Mouse (Mus musculus) left cerebral cortex, postnatal 25 days (tissue): Measurements from ENCODE around the gene Dlk1. TPM values are rescaled to one million over a fixed set of nuclear protein-coding genes. Genes with fewer than 3 reads are reported as not detected.
A peak's percentile ranks its signal among the peaks of the same experiment; 100 is the strongest.

Experiments used
- DNase-seq, 2 experiments: peaks; one replicate each; pipeline ENCODE4 v3.0.0; 2022; ENCODE audit warnings: low spot score in 2 of 2, mixed read lengths in 1 of 2
- intact Hi-C: fragments of 180-260 bp; cut with DNase I; formaldehyde crosslinking; loops from one replicate; pipeline ENCODE4 v1.15.1; 2025
- total RNA-seq, 2 experiments: library from RNA; stranded (reverse); gene quantifications; 2 replicates each; pipeline ENCODE4 v1.2.3; 2021

The Dlk1 gene
- total RNA-seq, 2 experiments from 2014 or later, result 5.7 to 13.4 TPM

- intact Hi-C loops, result loop anchor here (2.0 to 10.0 kb wide), 5 partner anchors 105 to 960 kb away; no protein-coding TSS in a partner anchor
- DNase-seq, result peak; percentile 69 to 76
Observed at GRCm38 (mm10) chr12:109437559-109438350, 14.9 kb upstream of the Dlk1 start.

GRCm38 (mm10) chr12:109438383-109438782 lies 14.2 kb upstream of the Dlk1 start:
- intact Hi-C loops, result loop anchor here (5.0 to 10.0 kb wide), 4 partner anchors 169 to 959 kb away; no protein-coding TSS in a partner anchor
- no peak for DNase-seq

GRCm38 (mm10) chr12:109439974-109440373 lies 12.6 kb upstream of the Dlk1 start:
- intact Hi-C loops, result loop anchor here (5.0 to 10.0 kb wide), 5 partner anchors 167 to 957 kb away; no protein-coding TSS in a partner anchor
- DNase-seq, result no peak

GRCm38 (mm10) chr12:109441366-109441765 lies 11.3 kb upstream of the Dlk1 start:
- peak; percentile 59 to 77 for DNase-seq
- intact Hi-C loops, result loop anchor here (10.0 kb wide), 1 partner anchor 603 kb away; no protein-coding TSS in a partner anchor

- no peak for DNase-seq
- intact Hi-C loops, result loop anchor here (10.0 kb wide), 1 partner anchor 603 kb away; no protein-coding TSS in a partner anchor
Observed at GRCm38 (mm10) chr12:109442115-109442514, 10.5 kb upstream of the Dlk1 start.

- intact Hi-C loops, result loop anchor here (10.0 kb wide), 1 partner anchor 602 kb away; no protein-coding TSS in a partner anchor
- peak in 1 of 2 experiments; percentile 48 for DNase-seq
Observed at GRCm38 (mm10) chr12:109443276-109443675, 9.3 kb upstream of the Dlk1 start.

GRCm38 (mm10) chr12:109444999-109445398 lies 7.6 kb upstream of the Dlk1 start:
- intact Hi-C loops, result loop anchor here (5.0 to 10.0 kb wide), 2 partner anchors 82 to 600 kb away; no protein-coding TSS in a partner anchor

GRCm38 (mm10) chr12:109445499-109446235 lies 7.0 kb upstream of the Dlk1 start:
- peak; percentile 18 to 24 for DNase-seq
- intact Hi-C loops, result loop anchor here (5.0 to 10.0 kb wide), 2 partner anchors 82 to 599 kb away; no protein-coding TSS in a partner anchor

More at GRCm38 (mm10) chr12:109444999-109445398, 7.6 kb upstream of the Dlk1 start:
- no peak for DNase-seq

- peak in 1 of 2 experiments; percentile 10 for DNase-seq
- intact Hi-C loops, result loop anchor here (5.0 to 10.0 kb wide), 2 partner anchors 81 to 598 kb away; no protein-coding TSS in a partner anchor
Observed at GRCm38 (mm10) chr12:109446236-109446941, 6.2 kb upstream of the Dlk1 start.

- intact Hi-C loops, result loop anchor here (5.0 to 10.0 kb wide), 2 partner anchors 78 to 595 kb away; no protein-coding TSS in a partner anchor
- no peak for DNase-seq
Observed at GRCm38 (mm10) chr12:109449421-109450411, 2.9 kb upstream of the Dlk1 start.

GRCm38 (mm10) chr12:109453065-109453997 lies 708 bp downstream of the Dlk1 start:
- intact Hi-C loops, result no loop called here
- no peak for DNase-seq

GRCm38 (mm10) chr12:109454137-109454536 lies 1.5 kb downstream of the Dlk1 start:
- intact Hi-C loops, result no loop called here
- DNase-seq, result no peak

GRCm38 (mm10) chr12:109456531-109457202 lies 4.0 kb downstream of the Dlk1 start:
- intact Hi-C loops, result no loop called here
- no peak for DNase-seq

GRCm38 (mm10) chr12:109457836-109458235 lies 5.2 kb downstream of the Dlk1 start:
- no peak for DNase-seq

GRCm38 (mm10) chr12:109458896-109459295 lies 6.3 kb downstream of the Dlk1 start:
- no peak for DNase-seq
- intact Hi-C loops, result no loop called here

More at GRCm38 (mm10) chr12:109457836-109458235, 5.2 kb downstream of the Dlk1 start:
- intact Hi-C loops, result no loop called here
